Mouse (Mus musculus): ENCODE results near the gene Srr.
A peak's percentile ranks its signal among the peaks of the same experiment; 100 is the strongest.

The Srr gene

DNA sequence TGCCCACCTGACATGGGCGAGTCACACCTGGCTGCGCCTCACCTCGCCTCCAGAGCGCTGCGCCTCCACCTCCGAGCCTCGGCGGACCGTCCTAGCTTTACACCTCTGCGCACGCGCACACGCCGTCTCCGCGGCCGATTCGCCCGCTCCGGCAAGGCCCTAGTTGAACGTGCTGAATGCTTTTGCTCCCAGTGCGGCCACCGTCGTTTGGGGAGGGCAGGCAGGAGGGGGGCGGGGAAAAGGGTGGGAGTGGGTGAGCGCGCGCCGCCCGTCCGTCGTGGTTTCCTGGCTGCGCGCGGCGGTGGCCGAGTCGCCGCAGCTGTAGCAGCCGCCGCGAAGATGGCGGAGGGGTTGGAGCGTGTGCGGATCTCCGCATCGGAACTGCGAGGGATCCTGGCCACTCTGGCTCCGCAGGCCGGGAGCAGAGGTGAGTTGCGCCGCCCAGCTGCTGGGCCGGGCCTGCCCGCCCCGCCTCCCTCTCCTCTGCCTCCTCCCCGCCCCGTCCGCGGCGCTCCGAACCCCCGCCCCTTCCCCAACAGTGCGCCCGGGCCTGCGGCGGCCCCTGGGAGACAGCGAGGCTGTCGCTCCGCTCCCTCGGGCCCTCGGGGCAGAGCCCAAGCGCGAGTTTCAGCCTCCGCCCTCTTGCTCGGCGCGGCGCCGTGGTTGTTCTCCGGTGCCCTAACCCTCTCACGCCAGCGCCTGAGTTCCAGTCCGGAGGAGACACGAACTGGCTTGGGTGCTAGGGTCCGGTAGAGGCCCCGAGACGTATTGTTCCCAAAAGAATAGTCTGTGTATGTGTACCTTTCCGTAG lies at the start of gene Srr, which contains the start of gene Smg6:
Gene Srr (minus strand): TSS at position 372 of the 811 bp plus-strand sequence.
Gene Smg6 (plus strand): TSS at position 247 of the 811 bp plus-strand sequence.
- DNase-seq (ENCODE audit: low read depth) = peak; percentile 98

DNA sequence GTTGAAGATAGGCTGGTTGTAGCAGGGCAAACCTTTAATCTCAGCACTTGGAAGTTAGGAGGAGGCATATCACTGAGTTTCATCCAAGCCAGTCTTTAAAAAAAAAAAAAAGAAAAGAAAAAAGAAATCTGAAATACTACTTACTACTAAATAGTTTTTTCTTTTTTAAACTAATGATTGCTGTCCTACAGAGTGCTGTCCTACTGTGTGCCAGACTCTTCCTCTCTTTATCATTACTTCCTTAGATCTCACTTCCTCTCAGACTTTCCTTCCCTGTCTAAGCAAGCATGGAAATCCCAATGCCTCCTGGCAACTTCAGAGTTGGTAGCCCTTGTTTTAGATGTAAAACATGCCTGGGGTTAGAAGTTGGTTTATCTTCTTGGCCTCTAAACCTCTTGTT lies 48.9 kb upstream of the Srr start:
- no peak for DNase-seq (ENCODE audit: low read depth)

DNA sequence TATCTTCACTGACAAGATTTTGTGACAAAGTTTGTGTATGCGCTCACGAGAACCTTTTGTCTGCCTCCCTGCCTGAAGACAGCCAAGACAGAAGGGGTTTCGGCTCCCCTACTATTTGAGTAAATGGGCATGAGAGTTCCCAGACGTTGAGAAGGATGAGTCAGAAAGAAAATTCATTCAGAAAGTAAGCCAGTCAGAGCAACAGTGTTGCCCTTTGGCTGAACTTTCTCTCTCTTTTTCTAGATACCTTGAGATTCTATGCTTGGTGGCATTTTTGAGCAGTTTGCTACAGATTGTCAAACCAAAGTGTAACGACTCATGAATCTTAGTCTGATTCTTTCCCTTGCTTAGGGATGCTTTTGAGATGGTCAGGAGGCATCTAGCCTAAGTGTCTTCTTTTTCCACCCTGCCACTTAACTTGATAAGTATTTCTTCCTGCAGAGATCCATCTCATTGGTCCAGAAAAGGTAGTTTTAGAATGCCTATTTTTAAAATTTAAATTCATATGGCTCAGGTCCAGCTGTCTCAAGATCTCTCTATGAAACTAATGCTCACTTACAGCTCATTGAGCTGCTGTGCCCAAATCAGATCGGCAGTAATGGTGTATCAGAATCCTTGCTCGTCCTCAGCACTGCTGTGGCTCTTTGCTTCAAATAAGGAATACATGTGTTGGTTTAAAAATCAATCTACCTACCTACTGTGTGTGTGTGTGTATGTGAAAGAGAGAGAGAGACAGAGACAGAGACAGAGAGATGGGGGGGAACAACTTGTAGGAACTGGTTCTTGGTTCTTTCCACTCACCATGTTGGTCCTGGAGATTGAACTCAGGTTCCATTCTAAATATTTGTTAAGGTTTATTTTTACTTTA lies 47.8 kb upstream of the Srr start:
- DNase-seq (ENCODE audit: low read depth) = peak; percentile 68

DNA sequence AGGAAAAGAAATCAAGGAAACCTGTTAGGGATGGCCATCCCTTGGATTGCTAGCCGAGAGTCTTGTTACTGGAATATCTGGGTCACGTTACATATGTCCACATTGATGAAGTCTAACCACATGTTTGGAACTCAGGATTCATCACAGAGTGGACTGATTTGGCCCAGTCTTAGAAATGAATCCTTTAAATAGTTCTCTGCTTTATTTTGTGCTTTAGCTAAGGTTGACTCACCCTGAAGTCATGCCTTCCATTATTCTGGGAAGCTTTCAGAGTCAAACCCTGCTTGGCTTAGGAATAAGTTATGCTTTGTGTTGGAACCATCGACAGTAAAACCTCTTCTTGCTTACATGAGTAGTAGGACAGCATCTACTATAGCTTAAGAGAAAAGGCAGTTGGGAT lies 39.8 kb upstream of the Srr start:
- no peak for DNase-seq (ENCODE audit: low read depth)

- DNase-seq (ENCODE audit: low read depth) = no peak
Measured at GRCm38 (mm10) chr11:74962846-74963407, 37.2 kb upstream of the Srr start.

GRCm38 (mm10) chr11:74961953-74962352 lies 36.2 kb upstream of the Srr start:
- no peak for DNase-seq (ENCODE audit: low read depth)

GRCm38 (mm10) chr11:74960031-74960551 lies 34.3 kb upstream of the Srr start:
- peak; percentile 81 for DNase-seq (ENCODE audit: low read depth)

GRCm38 (mm10) chr11:74959501-74959900 lies 33.8 kb upstream of the Srr start:
- DNase-seq (ENCODE audit: low read depth) = no peak

GRCm38 (mm10) chr11:74957600-74957999 lies 31.9 kb upstream of the Srr start:
- no peak for DNase-seq (ENCODE audit: low read depth)

DNA sequence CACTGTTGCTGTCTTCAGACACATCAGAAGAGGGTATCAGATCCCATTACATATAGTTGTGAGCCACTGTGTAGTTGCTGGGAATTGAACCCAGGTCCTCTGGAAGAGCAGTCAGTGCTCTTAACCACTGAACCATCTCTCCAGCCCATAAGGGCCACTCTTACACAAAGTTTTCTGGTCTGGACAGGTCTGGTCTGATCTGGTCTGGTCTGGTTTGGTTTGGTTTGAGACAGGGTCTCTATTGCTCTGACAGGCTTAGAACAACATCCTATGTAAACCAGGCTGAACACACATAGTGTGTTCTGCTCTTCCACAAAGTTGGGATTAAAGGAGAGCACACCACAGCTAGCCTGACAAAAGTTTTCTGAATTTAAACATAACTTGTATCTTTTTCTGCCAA lies 30.3 kb upstream of the Srr start:
- DNase-seq (ENCODE audit: low read depth) = no peak

- peak; percentile 54 for DNase-seq (ENCODE audit: low read depth)
Measured at GRCm38 (mm10) chr11:74954901-74955300, 29.2 kb upstream of the Srr start.

GRCm38 (mm10) chr11:74946348-74946747 lies 20.6 kb upstream of the Srr start:
- peak; percentile 78 for DNase-seq (ENCODE audit: low read depth)

DNA sequence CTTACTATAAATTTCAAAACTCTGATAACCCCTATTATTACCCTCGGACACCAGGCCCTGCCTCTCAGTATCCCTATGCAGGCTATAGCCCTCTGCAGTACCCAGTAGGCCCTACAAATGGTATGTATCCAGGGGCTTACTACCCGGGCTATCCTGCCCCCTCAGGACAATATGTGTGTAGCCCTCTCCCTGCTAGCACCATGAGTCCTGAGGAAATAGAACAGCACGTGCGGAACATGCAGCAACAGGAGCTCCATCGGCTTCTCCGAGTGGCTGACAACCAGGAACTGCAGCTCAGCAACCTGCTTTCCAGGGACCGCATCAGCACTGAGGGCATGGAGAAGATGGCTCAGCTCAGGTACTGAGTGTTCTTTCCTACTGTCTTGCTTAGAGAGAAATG lies 4.6 kb upstream of the Srr start:
- no peak for DNase-seq (ENCODE audit: low read depth)

DNA sequence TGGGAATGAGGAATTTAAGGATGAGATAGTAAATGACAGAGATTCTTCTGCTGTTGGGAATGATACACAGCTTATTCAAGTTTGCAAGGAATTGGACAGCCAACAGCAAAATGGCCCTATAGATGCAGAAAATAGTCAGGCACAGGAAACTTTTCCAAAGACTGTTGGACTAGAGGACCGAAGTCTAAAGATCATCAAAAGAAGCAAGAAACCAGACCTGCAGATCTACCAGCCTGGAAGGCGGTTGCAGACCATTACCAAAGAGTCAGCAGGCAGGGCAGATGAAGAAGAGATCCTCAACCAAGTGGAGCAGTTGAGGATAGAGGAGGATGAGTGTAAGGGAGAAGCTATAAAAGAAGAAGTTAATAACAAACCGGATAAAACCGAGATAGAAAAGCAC lies 3.4 kb upstream of the Srr start:
- no peak for DNase-seq (ENCODE audit: low read depth)

DNA sequence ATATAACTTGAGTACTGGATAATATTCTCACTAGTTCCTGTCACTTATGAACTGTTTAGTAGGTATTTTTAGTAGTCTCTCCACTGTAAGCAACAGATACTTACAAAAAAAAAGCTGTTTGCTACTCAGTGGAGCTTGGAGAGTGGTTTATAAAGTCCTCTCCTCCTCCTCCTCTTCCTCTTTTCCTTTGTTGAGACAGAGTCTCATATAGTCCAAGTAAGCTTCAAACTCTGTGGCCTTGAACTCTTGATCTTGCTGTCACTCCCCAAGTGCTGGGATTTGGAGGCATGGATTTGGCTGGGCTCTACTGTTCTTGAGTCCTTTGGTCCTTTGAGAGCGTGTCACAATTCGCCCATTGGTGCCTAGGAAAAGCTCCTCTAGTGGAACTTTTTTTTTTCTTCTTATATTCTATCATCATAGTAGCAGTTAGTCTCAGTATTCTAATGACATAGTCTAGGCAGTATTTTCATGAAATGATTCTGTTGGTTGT lies 1.5 kb upstream of the Srr start:
- DNase-seq (ENCODE audit: low read depth) = peak; percentile 20

GRCm38 (mm10) chr11:74926388-74927005 lies 749 bp upstream of the Srr start:
- DNase-seq (ENCODE audit: low read depth) = peak; percentile 89

DNA sequence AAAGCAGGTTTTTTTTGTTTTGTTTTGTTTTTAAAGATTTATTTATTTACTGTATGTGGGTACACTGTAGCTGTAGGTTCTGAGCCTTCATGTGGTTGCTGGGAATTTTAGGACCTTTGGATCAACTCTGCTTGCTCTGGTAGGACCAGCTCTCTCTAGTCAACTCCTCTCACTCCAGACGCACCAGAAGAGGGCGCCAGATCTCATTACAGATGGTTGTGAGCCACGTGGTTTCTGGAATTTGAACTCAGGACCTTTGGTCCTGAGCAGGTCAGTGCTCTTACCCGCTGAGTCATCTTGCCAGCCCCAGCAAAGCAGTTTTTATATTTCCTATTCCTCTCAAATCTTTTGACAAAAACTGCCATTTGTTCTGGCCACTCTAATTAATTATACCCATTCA lies 1.6 kb downstream of the Srr start:
- DNase-seq (ENCODE audit: low read depth) = peak; percentile 70

GRCm38 (mm10) chr11:74919249-74919648 lies 6.5 kb downstream of the Srr start:
- no peak for DNase-seq (ENCODE audit: low read depth)

GRCm38 (mm10) chr11:74912492-74912891 lies 13.3 kb downstream of the Srr start:
- DNase-seq (ENCODE audit: low read depth) = no peak

DNA sequence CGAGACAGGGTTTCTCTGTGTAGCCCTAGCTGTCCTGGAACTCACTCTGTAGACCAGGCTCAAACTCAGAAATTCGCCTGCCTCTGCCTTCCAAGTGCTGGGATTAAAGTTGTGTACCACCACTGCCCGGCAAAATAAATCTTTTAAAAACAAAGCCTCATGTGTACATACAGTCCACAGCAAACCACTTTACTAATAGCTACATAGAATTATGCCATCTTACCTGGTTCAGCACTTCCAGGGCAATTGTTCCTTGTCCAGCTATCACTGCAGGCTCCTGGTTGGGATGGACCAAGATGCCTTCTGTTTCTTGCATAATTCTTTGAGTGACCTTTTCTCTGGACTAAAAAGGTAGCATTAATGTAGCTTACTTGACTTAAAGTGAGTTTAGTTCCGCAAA lies 15.8 kb downstream of the Srr start:
- DNase-seq (ENCODE audit: low read depth) = no peak

GRCm38 (mm10) chr11:74908618-74909399 lies 16.9 kb downstream of the Srr start:
- no peak for DNase-seq (ENCODE audit: low read depth)

All from induced T-regulatory cell, adult 2 months (primary cell).